Mouse (Mus musculus) spleen, adult 2 months (tissue): ENCODE results near the gene Frat2. TPM values are rescaled to one million over a fixed set of nuclear protein-coding genes. Genes with fewer than 3 reads are reported as not detected.
"Not testable (repeated sequence)": the region's sequence is repeated elsewhere in the genome, so short reads cannot be mapped to it uniquely, and the experiment has no call there.

Experiments used
- DNase-seq, 2 experiments: peaks; one replicate each; pipeline versions ENCODE4 v3.0.0 to v3.0.0-alpha.2; 2012 to 2021; ENCODE audit warnings: low spot score in 2 of 2, low read depth in 1 of 2
- H3K27ac ChIP-seq: fragments of 200-500 bp; 2 replicates; pipeline ENCODE4 v1.5.1; 2012; ENCODE audit warnings: low read length, inconsistent platforms; ENCODE audit not compliant: insufficient read depth
- H3K27me3 ChIP-seq: fragments of 200-500 bp; 2 replicates; pipeline ENCODE4 v1.6.1; 2012; ENCODE audit warnings: mild to moderate bottlenecking, moderate library complexity, low read length, inconsistent platforms; ENCODE audit not compliant: control insufficient read depth, insufficient read depth
- H3K36me3 ChIP-seq: fragments of 200-500 bp; 2 replicates; pipeline ENCODE4 v1.6.1; 2012; ENCODE audit warnings: mild to moderate bottlenecking, low read length, inconsistent platforms; ENCODE audit not compliant: control insufficient read depth, insufficient read depth
- H3K4me1 ChIP-seq: fragments of 200-500 bp; 2 replicates; pipeline ENCODE4 v1.6.1; 2011; ENCODE audit warnings: inconsistent platforms; ENCODE audit not compliant: control insufficient read depth, insufficient read depth, insufficient read length
- H3K4me3 ChIP-seq: fragments of 200-500 bp; 2 replicates; pipeline ENCODE4 v1.5.1; 2011; ENCODE audit warnings: mild to moderate bottlenecking, inconsistent platforms; ENCODE audit not compliant: insufficient read depth, insufficient read length; ENCODE audit errors: extremely low read depth
- CTCF ChIP-seq: fragments of 200-500 bp; IDR thresholded peaks from 2 replicates; pipeline ENCODE4 v1.5.1; 2011; ENCODE audit warnings: mild to moderate bottlenecking, inconsistent platforms; ENCODE audit not compliant: insufficient read depth, insufficient read length, insufficient replicate concordance; ENCODE audit errors: extremely low read depth
- POLR2A ChIP-seq: fragments of 200-500 bp; IDR thresholded peaks from 2 replicates; pipeline ENCODE4 v1.6.1; 2011; ENCODE audit warnings: low read depth, low read length, inconsistent platforms
- WGBS: fragments of 180-500 bp; shearing (Covaris S2); methylation state at CpG from one replicate; pipeline ENCODE4 v1.1.7; 2018; 5-methylcytosine and 5-hydroxymethylcytosine counted together
- polyA plus RNA-seq: library from polyadenylated mRNA; depleted of rRNA; stranded (reverse); fragments of >200 nt; gene quantifications from 2 replicates; pipeline ENCODE4 v1.2.3, GENCODE M21; 2012

Frat2 gene
- polyA plus RNA-seq, 1 experiment = 7.6 TPM

- H3K36me3 ChIP-seq = peaks cover 30% of the 10 kb centered on the region
- no peak overlapping the region for H3K27ac ChIP-seq
- no peaks in the 10 kb centered on the region for H3K27me3 ChIP-seq
- no peak overlapping the region for H3K4me3 ChIP-seq
- H3K4me1 ChIP-seq = no peaks in the 10 kb centered on the region
- no peak for DNase-seq
- TF ChIP-seq CTCF (no peak), POLR2A (no peak)
- 97% methylated on average over 4 of the region's 4 CpGs for WGBS
These were observed 33.9 kb upstream of the Frat2 start for GRCm38 (mm10) chr19:41881842-41882241.

GRCm38 (mm10) chr19:41874356-41874755, 26.4 kb upstream of the Frat2 start:
- H3K36me3 ChIP-seq = peaks cover 36% of the 10 kb centered on the region
- DNase-seq = peak in 1 of 2 experiments; percentile 12
- H3K4me3 ChIP-seq = no peak overlapping the region
- no peak overlapping the region for H3K27ac ChIP-seq
- no peaks in the 10 kb centered on the region; the same call in 1 of the 2 replicates for H3K4me1 ChIP-seq
- no peak for TF ChIP-seq POLR2A
- TF ChIP-seq CTCF = no peak
- H3K27me3 ChIP-seq = no peaks in the 10 kb centered on the region
- 76% methylated on average over 14 of the region's 14 CpGs for WGBS

GRCm38 (mm10) chr19:41872285-41872684, 24.4 kb upstream of the Frat2 start:
- no peak for DNase-seq
- WGBS = 96% methylated on average over 2 of the region's 2 CpGs
- TF ChIP-seq POLR2A (no peak), CTCF (no peak)
- Histone ChIP-seq H3K4me3 (no peak overlapping the region), H3K36me3 (peaks cover 37% of the 10 kb centered on the region), H3K27ac (no peak overlapping the region), H3K27me3 (no peaks in the 10 kb centered on the region), H3K4me1 (no peaks in the 10 kb centered on the region; the same call in 1 of the 2 replicates)

GRCm38 (mm10) chr19:41869946-41870345, 22.0 kb upstream of the Frat2 start:
- DNase-seq, H3K4me3 ChIP-seq, H3K27me3 ChIP-seq, H3K4me1 ChIP-seq, H3K27ac ChIP-seq: not testable (repeated sequence)
- H3K36me3 ChIP-seq = peaks cover 36% of the 10 kb centered on the region
- WGBS = 61% methylated on average over 5 of the region's 5 CpGs

- Histone ChIP-seq H3K27me3 (no peaks in the 10 kb centered on the region), H3K36me3 (peaks cover 36% of the 10 kb centered on the region), H3K4me3 (no peak overlapping the region), H3K4me1 (no peaks in the 10 kb centered on the region), H3K27ac (no peak overlapping the region)
- TF ChIP-seq CTCF = no peak
- no peak for TF ChIP-seq POLR2A
- DNase-seq = no peak
- WGBS = 92% methylated on average over 5 of the region's 5 CpGs
These were observed 21.4 kb upstream of the Frat2 start for GRCm38 (mm10) chr19:41869296-41869695.

- H3K27ac ChIP-seq = no peak overlapping the region
- H3K4me3 ChIP-seq = no peak overlapping the region
- H3K4me1 ChIP-seq = no peaks in the 10 kb centered on the region
- TF ChIP-seq POLR2A (no peak), CTCF (no peak)
- no peaks in the 10 kb centered on the region for H3K27me3 ChIP-seq
- DNase-seq = no peak
- H3K36me3 ChIP-seq = peaks cover 30% of the 10 kb centered on the region
- 96% methylated on average over 8 of the region's 8 CpGs for WGBS
These were observed 18.8 kb upstream of the Frat2 start for GRCm38 (mm10) chr19:41866707-41867106.

GRCm38 (mm10) chr19:41857816-41858310, 9.9 kb upstream of the Frat2 start:
- 91% methylated on average over 3 of the region's 3 CpGs for WGBS
- no peak overlapping the region for H3K27ac ChIP-seq

More at GRCm38 (mm10) chr19:41857816-41858310, 9.9 kb upstream of the Frat2 start:
- H3K36me3 ChIP-seq = peaks cover 4% of the 10 kb centered on the region; the same call in 1 of the 2 replicates
- TF ChIP-seq CTCF (no peak), POLR2A (no peak)
- H3K27me3 ChIP-seq = no peaks in the 10 kb centered on the region
- no peak for DNase-seq
- H3K4me1 ChIP-seq = no peaks in the 10 kb centered on the region
- no peak overlapping the region for H3K4me3 ChIP-seq
